ENCODE assay signal across 9 mouse cellular contexts in genomic region chr10:60445031-60445593, GRCm38 (mm10). TPM values are rescaled to one million over a fixed set of nuclear protein-coding genes. Genes with fewer than 3 reads are reported as not detected.
DNase-seq lines count a peak whose midpoint lies in the region; ATAC-seq lines count a peak whose summit lies in the region.
"Had no signal": no experiment of that assay in that cellular context is flagged by ENCODE, and none has a peak within 500 bp of the region (broad histone marks: within the 10 kb centered on the region; RNA-seq: fewer than 3 reads in every experiment).

No protein-coding gene starts in this region.

- H3K27me3 ChIP-seq in midbrain, embryonic 16.5 days (ENCODE audit: control insufficient read depth, insufficient read depth, low read depth, low read length) = no peaks in the 10 kb centered on the region
- H3K27me3 ChIP-seq in midbrain, embryonic 15.5 days (replicated peaks) = no peaks in the 10 kb centered on the region
- H3K27me3 ChIP-seq: limb, embryonic 12.5 days had no signal

- no peak overlapping the region for H3K4me3 ChIP-seq in midbrain, embryonic 16.5 days (ENCODE audit: low read depth, low read length)
- H3K4me3 ChIP-seq in midbrain, embryonic 15.5 days = no peak overlapping the region
- H3K4me3 ChIP-seq: limb, embryonic 12.5 days had no signal

- 0 out of 2 replicates have a peak, but pooled peaks have one; percentile 32 for ATAC-seq in midbrain, embryonic 16.5 days
- no peak for ATAC-seq in midbrain, embryonic 15.5 days (replicated peaks)
- no peak for ATAC-seq in cerebellum, adult (ENCODE audit: insufficient number of reproducible peaks, low FRiP score, low TSS enrichment)

- no peaks in the 10 kb centered on the region for H3K9me3 ChIP-seq in midbrain, embryonic 16.5 days (replicated peaks; ENCODE audit: control insufficient read depth, low read length, poor library complexity, severe bottlenecking)
- no peaks in the 10 kb centered on the region for H3K9me3 ChIP-seq in midbrain, embryonic 15.5 days

- no peak overlapping the region for H3K9ac ChIP-seq in midbrain, embryonic 16.5 days (ENCODE audit: low read depth, low read length)
- H3K9ac ChIP-seq in midbrain, embryonic 15.5 days = no peak overlapping the region
- H3K9ac ChIP-seq: limb, embryonic 12.5 days had no signal

- H3K4me1 ChIP-seq in midbrain, embryonic 16.5 days (ENCODE audit: control insufficient read depth, insufficient read depth, low read length) = no peaks in the 10 kb centered on the region
- no peaks in the 10 kb centered on the region for H3K4me1 ChIP-seq in midbrain, embryonic 15.5 days
- H3K4me1 ChIP-seq: limb, embryonic 12.5 days had no signal

- H3K27ac ChIP-seq in midbrain, embryonic 16.5 days (ENCODE audit: low read length) = no peak overlapping the region
- H3K27ac ChIP-seq in midbrain, embryonic 15.5 days = no peak overlapping the region
- H3K27ac ChIP-seq: limb, embryonic 12.5 days had no signal

- H3K36me3 ChIP-seq in midbrain, embryonic 16.5 days (ENCODE audit: control insufficient read depth, insufficient read depth, low read length) = no peaks in the 10 kb centered on the region
- H3K36me3 ChIP-seq in midbrain, embryonic 15.5 days (replicated peaks) = no peaks in the 10 kb centered on the region
- H3K36me3 ChIP-seq: limb, embryonic 12.5 days had no signal

- peak; percentile 13 to 29 for DNase-seq in frontal cortex, postnatal 10 days (ENCODE audit: low spot score in 2 of 2)
- DNase-seq in frontal cortex, postnatal 25 days (ENCODE audit: low spot score in 2 of 2) = no peak
- DNase-seq in heart, postnatal 10 days = peak; percentile 49 to 63
- peak; percentile 41 for DNase-seq in lung, postnatal 14 days
- DNase-seq in frontal cortex, postnatal 36 days (ENCODE audit: low spot score in 2 of 2) = no peak

- intact Hi-C loops in heart, postnatal 10 days (cut with DNase I) = no loop called here

- whole genome bisulfite sequencing in midbrain, embryonic 16.5 days = 69% methylated on average over 8 of the region's 8 CpGs
- WGBS in midbrain, embryonic 15.5 days = 67% methylated on average over 8 of the region's 8 CpGs

- no peak overlapping the region for H3K4me2 ChIP-seq in midbrain, embryonic 16.5 days (ENCODE audit: low read length)
- H3K4me2 ChIP-seq in midbrain, embryonic 15.5 days = no peak overlapping the region
- H3K4me2 ChIP-seq: limb, embryonic 12.5 days had no signal

RNA-seq across cellular contexts. Expression of gene Gm17455, which starts 45.6 kb away (rescaled TPM):
- polyA plus RNA-seq in midbrain, embryonic 16.5 days (2015; fragmentation: Nextera tagmentation; extraction: Ambion mirVana) = 9.4 and 13.9 TPM in 2 replicates
- polyA plus RNA-seq in midbrain, embryonic 15.5 days (2015; fragmentation: Nextera tagmentation; extraction: Ambion mirVana) = 8.9 and 11.0 TPM in 2 replicates
- not detected for total RNA-seq in heart, postnatal 10 days (2021)

Comparison
In these comparisons a context has a peak if more than half of its experiments do, and no peak if none do; other contexts are left out.
1. DNase-seq: peak in frontal cortex, postnatal 10 days (2 of 2), heart, postnatal 10 days (2 of 2) and lung, postnatal 14 days (single experiment); none in frontal cortex, postnatal 25 days (0 of 2) and frontal cortex, postnatal 36 days (0 of 2).